Mouse (Mus musculus): ENCODE data around the gene Abi3. TPM values are rescaled to one million over a fixed set of nuclear protein-coding genes. Genes with fewer than 3 reads are reported as not detected.

Abi3 gene
- polyA plus RNA-seq, 1 experiment from 2014 or later, result 9.9 TPM

DNA sequence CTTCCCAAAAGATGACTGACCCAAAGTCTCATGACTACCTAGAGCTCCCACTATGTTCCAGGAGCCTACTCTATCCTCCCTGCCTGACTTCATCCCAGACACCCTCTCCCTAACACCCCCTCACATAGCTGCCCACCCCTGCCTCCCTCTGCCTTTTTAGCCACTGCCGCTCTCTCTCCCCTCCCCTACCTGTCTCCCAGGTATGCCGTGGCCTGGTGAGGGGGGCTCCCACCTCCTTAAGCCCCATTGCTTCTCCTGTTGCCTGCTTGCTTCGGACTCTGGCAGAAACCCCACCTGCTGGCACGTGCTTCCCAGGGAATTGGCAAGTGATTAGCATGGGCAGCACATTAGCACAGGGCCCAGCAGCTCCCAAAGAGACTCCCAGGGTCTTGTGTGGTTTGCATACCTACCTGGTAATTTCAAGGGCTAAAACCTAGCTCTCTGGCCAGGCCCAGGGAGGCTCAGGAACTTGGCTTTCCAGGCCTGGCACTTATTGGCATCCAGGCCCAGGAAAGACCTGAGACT is 12.7 kb downstream of the Abi3 start:
- Histone ChIP-seq H3K9ac (ENCODE audit: low read length) (no peak overlapping the region), H3K4me2 (ENCODE audit: low read depth, low read length) (no peak overlapping the region), H3K36me3 (ENCODE audit: control insufficient read depth, insufficient read depth, low read length) (no peaks in the 10 kb centered on the region), H3K9me3 (replicated peaks; ENCODE audit: control insufficient read depth, low read length) (no peaks in the 10 kb centered on the region), H3K4me3 (replicated peaks; ENCODE audit: low read length) (no peak overlapping the region), H3K27me3 (ENCODE audit: control insufficient read depth, insufficient read depth, low read length) (peaks cover 72% of the 10 kb centered on the region), H3K27ac (ENCODE audit: low read length) (no peak overlapping the region), H3K4me1 (ENCODE audit: control insufficient read depth, insufficient read depth, low read length) (peaks cover 22% of the 10 kb centered on the region)
- 40% methylated on average over 4 of the region's 4 CpGs for WGBS
- no peak for ATAC-seq (ENCODE audit: insufficient read depth, low FRiP score)

DNA sequence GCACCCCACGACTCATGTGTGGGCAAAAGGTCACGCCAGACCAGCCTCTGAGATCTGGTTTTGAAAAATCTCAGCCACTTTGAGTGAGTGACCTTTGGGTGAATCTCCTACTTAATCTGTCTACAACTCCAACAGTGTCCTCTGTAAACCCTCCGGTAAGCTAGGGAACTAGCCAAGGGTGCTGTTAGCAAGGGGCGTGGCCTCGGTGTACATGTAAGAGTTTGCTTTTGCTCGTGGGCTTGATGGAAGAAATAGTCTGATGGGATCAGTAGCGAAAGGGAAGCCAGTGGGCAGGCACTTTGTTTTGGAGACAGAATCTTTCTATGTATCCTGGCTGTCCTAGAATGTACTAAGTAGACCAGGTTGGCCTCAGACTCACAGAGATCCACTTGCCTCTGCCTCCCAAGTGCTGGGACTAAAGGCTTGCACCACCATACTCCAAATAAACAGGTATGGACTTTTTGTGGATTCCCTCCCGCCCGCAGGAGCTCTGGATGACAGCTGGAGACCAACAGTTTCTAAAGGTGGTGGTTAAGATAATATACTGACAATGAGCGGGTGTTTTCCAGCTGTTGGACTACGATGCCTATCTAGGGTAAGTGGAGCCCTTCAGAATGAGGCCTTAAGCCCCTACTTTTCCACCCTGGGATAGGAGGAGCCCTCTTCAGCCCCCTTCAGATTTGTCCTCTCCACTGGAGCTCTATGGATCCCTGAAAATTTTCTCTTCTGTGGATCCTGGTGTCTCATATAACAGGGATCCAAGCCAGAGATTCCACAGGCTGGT is 13.9 kb downstream of the Abi3 start:
- H3K4me2 ChIP-seq (ENCODE audit: low read depth, low read length), result no peak overlapping the region
- no peak overlapping the region for H3K4me3 ChIP-seq (replicated peaks; ENCODE audit: low read length)
- H3K27me3 ChIP-seq (ENCODE audit: control insufficient read depth, insufficient read depth, low read length), result peaks cover 60% of the 10 kb centered on the region
- no peak overlapping the region for H3K9ac ChIP-seq (ENCODE audit: low read length)
- peaks cover 21% of the 10 kb centered on the region for H3K4me1 ChIP-seq (ENCODE audit: control insufficient read depth, insufficient read depth, low read length)
- H3K27ac ChIP-seq (ENCODE audit: low read length), result no peak overlapping the region
- no peaks in the 10 kb centered on the region for H3K9me3 ChIP-seq (replicated peaks; ENCODE audit: control insufficient read depth, low read length)
- no peaks in the 10 kb centered on the region for H3K36me3 ChIP-seq (ENCODE audit: control insufficient read depth, insufficient read depth, low read length)
- 70% methylated on average over 11 of the region's 11 CpGs for WGBS
- no peak for ATAC-seq (ENCODE audit: insufficient read depth, low FRiP score)

DNA sequence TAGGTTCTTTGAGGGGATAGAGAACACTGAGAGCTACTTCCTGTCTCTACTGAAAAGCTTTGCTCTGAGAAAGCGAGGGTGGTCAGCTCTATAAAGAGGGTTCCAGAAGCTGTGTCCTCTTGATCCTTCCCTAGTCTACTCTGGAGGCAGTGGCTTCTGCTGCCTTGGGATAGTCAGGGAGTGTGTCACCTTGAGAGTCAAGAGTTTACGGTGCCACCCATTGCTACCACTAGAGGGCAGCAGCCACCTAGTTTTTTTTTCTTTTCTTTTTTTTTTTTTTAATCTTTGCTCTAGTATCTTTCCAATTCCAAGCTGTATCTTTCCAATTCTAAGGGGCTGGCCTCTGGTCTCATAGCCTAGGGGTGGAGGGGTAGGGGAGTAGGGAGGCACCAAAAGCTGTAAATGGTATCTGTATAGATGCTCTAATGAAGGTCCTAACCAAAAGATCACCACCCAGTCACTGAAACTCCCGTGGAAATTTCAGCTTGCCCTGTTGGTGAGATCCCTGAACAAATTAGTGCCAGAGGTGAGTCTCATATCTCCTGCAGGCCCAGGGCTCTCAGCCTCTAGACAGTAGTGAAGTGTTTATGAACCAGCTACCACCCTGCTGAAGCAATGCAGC is 14.7 kb downstream of the Abi3 start:
- Histone ChIP-seq H3K4me3 (replicated peaks; ENCODE audit: low read length) (no peak overlapping the region), H3K27me3 (ENCODE audit: control insufficient read depth, insufficient read depth, low read length) (peaks cover 56% of the 10 kb centered on the region), H3K9ac (ENCODE audit: low read length) (no peak overlapping the region), H3K27ac (ENCODE audit: low read length) (no peak overlapping the region), H3K4me1 (ENCODE audit: control insufficient read depth, insufficient read depth, low read length) (peaks cover 21% of the 10 kb centered on the region), H3K9me3 (replicated peaks; ENCODE audit: control insufficient read depth, low read length) (no peaks in the 10 kb centered on the region), H3K36me3 (ENCODE audit: control insufficient read depth, insufficient read depth, low read length) (no peaks in the 10 kb centered on the region), H3K4me2 (ENCODE audit: low read depth, low read length) (no peak overlapping the region)
- no peak for ATAC-seq (ENCODE audit: insufficient read depth, low FRiP score)
- WGBS, result 15% methylated on average over 3 of the region's 3 CpGs

DNA sequence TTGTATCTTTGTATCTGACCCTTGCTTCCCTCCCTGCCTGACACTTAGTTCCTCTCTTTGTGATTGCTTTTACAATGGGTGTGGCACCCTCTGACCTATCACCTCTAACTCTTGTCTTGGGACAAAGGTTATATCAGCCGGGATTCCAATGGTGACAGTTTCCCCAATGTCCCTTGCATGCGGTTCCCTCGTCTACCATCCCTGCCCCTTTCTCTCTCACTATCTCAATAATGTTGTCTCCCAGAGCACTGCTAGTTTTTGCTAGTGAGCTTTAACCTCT is 15.2 kb downstream of the Abi3 start:
- no peak overlapping the region for H3K9ac ChIP-seq (ENCODE audit: low read length)
- H3K4me1 ChIP-seq (ENCODE audit: control insufficient read depth, insufficient read depth, low read length), result peaks cover 21% of the 10 kb centered on the region
- no peak overlapping the region for H3K4me2 ChIP-seq (ENCODE audit: low read depth, low read length)
- WGBS, result 13% methylated on average over 3 of the region's 3 CpGs
- H3K9me3 ChIP-seq (replicated peaks; ENCODE audit: control insufficient read depth, low read length), result no peaks in the 10 kb centered on the region
- no peaks in the 10 kb centered on the region for H3K36me3 ChIP-seq (ENCODE audit: control insufficient read depth, insufficient read depth, low read length)
- H3K27me3 ChIP-seq (ENCODE audit: control insufficient read depth, insufficient read depth, low read length), result peaks cover 51% of the 10 kb centered on the region
- no peak for ATAC-seq (ENCODE audit: insufficient read depth, low FRiP score)
- no peak overlapping the region for H3K4me3 ChIP-seq (replicated peaks; ENCODE audit: low read length)
- no peak overlapping the region for H3K27ac ChIP-seq (ENCODE audit: low read length)

GRCm38 (mm10) chr11:95826317-95827167 is 15.7 kb downstream of the Abi3 start:
- Histone ChIP-seq H3K27me3 (ENCODE audit: control insufficient read depth, insufficient read depth, low read length) (peaks cover 45% of the 10 kb centered on the region), H3K9ac (ENCODE audit: low read length) (no peak overlapping the region)
- WGBS, result 50% methylated on average over 6 of the region's 6 CpGs

DNA sequence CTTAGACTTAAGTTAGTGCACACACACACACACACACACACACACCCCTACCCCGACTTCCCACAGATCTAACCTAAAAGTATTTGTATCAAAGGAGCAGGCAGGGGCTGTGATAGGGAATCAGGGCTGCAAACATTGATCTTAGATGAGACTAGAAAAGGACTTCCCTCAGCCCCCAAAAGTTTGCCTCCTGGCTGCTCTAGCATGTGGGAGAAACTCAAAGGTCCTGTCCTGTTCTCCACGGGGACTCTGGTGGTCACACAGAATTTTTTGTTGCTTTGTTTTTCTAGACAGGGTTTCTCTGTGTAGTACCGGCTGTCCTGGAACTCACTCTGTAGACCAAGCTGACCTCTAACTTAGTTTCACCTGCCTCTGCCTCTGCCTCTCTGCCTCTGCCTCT is 16.7 kb downstream of the Abi3 start:
- Histone ChIP-seq H3K9me3 (replicated peaks; ENCODE audit: control insufficient read depth, low read length) (no peaks in the 10 kb centered on the region), H3K27me3 (ENCODE audit: control insufficient read depth, insufficient read depth, low read length) (peaks cover 36% of the 10 kb centered on the region)

More at GRCm38 (mm10) chr11:95826317-95827167, 15.7 kb downstream of the Abi3 start:
- no peak overlapping the region for H3K27ac ChIP-seq (ENCODE audit: low read length)
- H3K4me1 ChIP-seq (ENCODE audit: control insufficient read depth, insufficient read depth, low read length), result peaks cover 21% of the 10 kb centered on the region
- no peak for ATAC-seq (ENCODE audit: insufficient read depth, low FRiP score)
- H3K4me2 ChIP-seq (ENCODE audit: low read depth, low read length), result no peak overlapping the region
- no peaks in the 10 kb centered on the region for H3K36me3 ChIP-seq (ENCODE audit: control insufficient read depth, insufficient read depth, low read length)
- no peaks in the 10 kb centered on the region for H3K9me3 ChIP-seq (replicated peaks; ENCODE audit: control insufficient read depth, low read length)
- no peak overlapping the region for H3K4me3 ChIP-seq (replicated peaks; ENCODE audit: low read length)

DNA sequence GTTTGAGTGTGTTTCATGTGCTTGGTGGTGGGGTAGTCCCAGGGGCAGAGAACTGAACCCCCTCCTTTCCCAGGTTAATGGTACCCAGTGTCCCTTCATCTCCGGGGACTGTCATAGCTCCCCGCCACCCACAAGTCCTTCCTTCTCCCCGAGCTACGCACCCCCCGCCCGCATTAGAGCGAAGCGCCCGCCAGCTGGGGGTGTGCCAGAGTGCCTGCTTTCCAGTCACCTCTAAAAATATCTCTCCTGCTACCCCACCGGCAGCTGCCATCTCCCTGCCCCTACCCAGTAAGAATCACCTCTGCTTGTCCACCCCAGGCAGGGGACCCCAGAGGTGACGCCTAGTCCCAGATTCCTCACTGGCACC is 17.4 kb downstream of the Abi3 start:
- Histone ChIP-seq H3K4me1 (ENCODE audit: control insufficient read depth, insufficient read depth, low read length) (peaks cover 6% of the 10 kb centered on the region), H3K36me3 (ENCODE audit: control insufficient read depth, insufficient read depth, low read length) (no peaks in the 10 kb centered on the region), H3K9me3 (replicated peaks; ENCODE audit: control insufficient read depth, low read length) (no peaks in the 10 kb centered on the region), H3K9ac (ENCODE audit: low read length) (peak overlapping the region; percentile 77), H3K4me3 (replicated peaks; ENCODE audit: low read length) (peak overlapping the region; percentile 70), H3K27ac (ENCODE audit: low read length) (no peak overlapping the region), H3K27me3 (ENCODE audit: control insufficient read depth, insufficient read depth, low read length) (peaks cover 29% of the 10 kb centered on the region), H3K4me2 (ENCODE audit: low read depth, low read length) (peak overlapping the region; percentile 90)
- peak; percentile 8; the same call in 1 of the 2 replicates for ATAC-seq (ENCODE audit: insufficient read depth, low FRiP score)
- WGBS, result 1% methylated on average over 11 of the region's 11 CpGs

More for the DNA sequence above, 16.7 kb downstream of the Abi3 start:
- Histone ChIP-seq H3K4me3 (replicated peaks; ENCODE audit: low read length) (no peak overlapping the region), H3K9ac (ENCODE audit: low read length) (no peak overlapping the region), H3K4me2 (ENCODE audit: low read depth, low read length) (no peak overlapping the region), H3K4me1 (ENCODE audit: control insufficient read depth, insufficient read depth, low read length) (peaks cover 13% of the 10 kb centered on the region), H3K27ac (ENCODE audit: low read length) (no peak overlapping the region), H3K36me3 (ENCODE audit: control insufficient read depth, insufficient read depth, low read length) (no peaks in the 10 kb centered on the region)
- no peak for ATAC-seq (ENCODE audit: insufficient read depth, low FRiP score)
- WGBS, result 48% methylated on average over 3 of the region's 3 CpGs

GRCm38 (mm10) chr11:95824071-95824876 is 18.0 kb downstream of the Abi3 start, which contains the start of gene Phospho1:
Phospho1 (plus strand) TSS chr11:95824499.
- Histone ChIP-seq H3K4me2 (ENCODE audit: low read depth, low read length) (peak within 1 kb of the TSS; percentile 90), H3K9me3 (replicated peaks; ENCODE audit: control insufficient read depth, low read length) (no peaks in the 10 kb centered on the region), H3K27me3 (ENCODE audit: control insufficient read depth, insufficient read depth, low read length) (peaks cover 23% of the 10 kb centered on the region), H3K4me1 (ENCODE audit: control insufficient read depth, insufficient read depth, low read length) (peaks cover 6% of the 10 kb centered on the region; the same call in 1 of the 2 replicates), H3K27ac (ENCODE audit: low read length) (no peak within 1 kb of the TSS; the same call in 1 of the 2 replicates), H3K9ac (ENCODE audit: low read length) (peak within 1 kb of the TSS; percentile 77), H3K4me3 (replicated peaks; ENCODE audit: low read length) (peak within 1 kb of the TSS; percentile 70), H3K36me3 (ENCODE audit: control insufficient read depth, insufficient read depth, low read length) (no peaks in the 10 kb centered on the region)
- peak; percentile 97 for ATAC-seq (ENCODE audit: insufficient read depth, low FRiP score)
- WGBS, result under 1% methylated on average over 78 of the region's 78 CpGs

All from stomach, embryonic 16.5 days (tissue).